Mouse (Mus musculus) heart, adult 9 months (tissue): Measurements from ENCODE around the gene Atxn2.
"Not testable (repeated sequence)": the region's sequence is repeated elsewhere in the genome, so short reads cannot be mapped to it uniquely, and the experiment has no call there.

Experiments used
- DNase-seq, 2 experiments: peaks; one replicate each; pipeline ENCODE4 v3.0.0; 2022; ENCODE audit warnings: low spot score in 2 of 2

Gene Atxn2

DNA sequence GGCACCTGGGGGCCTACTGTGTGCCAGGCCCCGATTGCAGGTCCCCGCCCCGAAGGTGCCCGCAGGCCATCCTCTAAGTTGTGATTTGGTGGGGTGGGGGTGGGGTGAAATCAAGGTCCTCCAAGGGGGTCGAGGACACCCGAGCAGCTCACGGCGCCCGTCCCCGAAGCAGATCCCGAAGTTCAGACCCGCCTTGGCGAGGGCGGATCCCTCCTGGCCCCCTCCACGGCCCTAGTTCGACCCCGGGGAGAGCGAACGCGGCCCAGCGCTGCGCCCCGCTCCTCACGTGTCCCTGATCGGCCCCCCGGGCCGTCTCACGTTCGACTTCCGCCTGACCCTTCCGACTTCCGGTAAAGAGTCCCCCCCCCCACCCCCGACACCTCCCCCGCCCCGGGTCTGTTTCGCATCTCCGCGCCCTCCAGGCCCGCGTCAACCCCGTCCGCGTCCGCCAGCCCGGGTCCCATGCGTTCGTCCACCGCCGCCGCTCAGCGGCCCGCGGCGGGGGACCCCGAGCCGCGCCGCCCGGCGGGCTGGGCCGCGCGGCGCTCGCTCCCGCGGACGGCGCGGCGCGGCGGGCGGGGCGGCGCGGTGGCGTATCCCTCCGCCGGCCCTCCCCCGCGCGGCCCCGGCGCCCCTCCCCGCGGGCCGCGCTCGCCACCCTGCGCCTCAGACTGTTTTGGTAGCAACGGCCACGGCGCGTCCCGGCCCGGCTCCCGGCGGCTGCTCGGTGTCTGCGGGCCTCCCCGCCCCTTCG lies at the start of gene Atxn2:
Atxn2 (plus strand) TSS at position 164 of the 754 bp plus-strand sequence.
- peak; percentile 88 to 95 for DNase-seq

DNA sequence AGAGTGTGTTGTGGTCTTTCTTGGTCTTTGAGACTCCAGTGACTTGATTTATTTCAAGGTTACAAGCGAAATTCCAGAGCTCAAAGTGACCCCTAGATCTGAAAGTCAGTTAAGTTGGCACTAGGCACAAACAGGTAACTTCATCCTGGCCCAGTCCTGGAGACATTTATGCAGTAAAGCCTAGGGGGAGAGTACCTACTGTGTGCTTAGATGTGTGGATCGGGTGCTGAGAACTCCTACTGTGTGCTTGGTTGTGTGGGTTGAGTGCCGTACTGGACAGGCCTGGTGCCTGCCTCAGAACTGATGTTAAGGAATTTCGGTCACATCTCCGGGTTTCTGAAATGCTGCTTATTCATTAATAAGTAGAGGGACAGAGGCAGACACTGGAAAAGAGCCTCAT lies 49.6 kb upstream of the Atxn2 start:
- no peak for DNase-seq

DNA sequence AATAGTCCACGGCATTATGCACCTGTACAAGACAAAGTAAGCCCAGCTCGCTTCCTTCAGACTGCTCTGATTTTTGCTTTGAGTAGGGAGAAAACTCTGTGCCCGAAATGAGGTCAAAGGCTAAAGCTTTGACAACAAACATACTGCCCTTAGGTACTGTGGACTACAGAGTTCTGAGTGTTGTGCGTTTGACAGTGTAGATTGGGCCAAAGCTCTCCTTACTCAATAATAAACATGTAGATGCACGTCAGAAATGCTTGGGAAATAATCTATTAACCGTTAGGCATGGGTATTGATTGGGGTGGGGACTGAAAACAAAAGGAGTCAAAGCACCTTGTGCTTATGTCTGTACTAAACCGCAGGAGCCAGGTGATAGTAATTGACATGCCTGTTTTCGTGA lies 47.7 kb upstream of the Atxn2 start:
- no peak for DNase-seq

DNA sequence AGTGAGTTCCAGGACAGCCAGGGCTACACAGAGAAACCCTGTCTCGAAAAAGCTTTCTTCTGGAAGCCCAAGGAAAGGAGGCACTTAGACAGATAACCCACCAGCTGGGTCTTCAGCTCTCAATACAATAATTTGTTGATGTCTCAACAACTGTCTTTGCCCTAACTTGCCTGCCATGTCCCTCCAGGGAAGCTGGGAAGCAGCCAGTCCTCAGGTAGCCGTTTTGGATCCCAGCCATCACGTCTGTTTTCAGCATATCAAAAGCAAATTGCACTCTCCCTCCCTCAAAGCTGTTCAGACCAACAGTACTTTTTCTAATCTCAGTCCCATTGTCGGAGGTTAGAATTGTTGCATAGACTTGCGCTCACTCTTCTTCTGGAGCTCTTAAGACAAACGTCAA lies 47.1 kb upstream of the Atxn2 start:
- no peak for DNase-seq

DNA sequence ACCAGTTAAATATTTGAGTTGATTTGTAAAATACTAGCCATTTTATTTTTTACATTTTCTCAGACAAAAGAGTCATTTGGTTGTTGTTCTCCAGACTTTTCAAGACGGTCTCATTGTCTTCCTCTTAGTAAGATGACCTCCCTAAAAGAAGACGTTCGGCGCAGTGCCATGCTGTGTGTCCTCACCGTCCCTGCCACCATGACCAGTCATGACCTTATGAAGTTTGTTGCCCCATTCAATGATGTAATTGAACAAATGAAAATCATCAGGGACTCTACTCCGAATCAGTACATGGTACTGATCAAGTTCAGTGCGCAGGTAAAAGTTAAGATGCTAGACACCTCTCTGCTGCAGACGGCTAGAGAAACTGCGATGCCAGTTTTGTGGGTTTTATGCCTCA lies 46.2 kb upstream of the Atxn2 start:
- no peak for DNase-seq

DNA sequence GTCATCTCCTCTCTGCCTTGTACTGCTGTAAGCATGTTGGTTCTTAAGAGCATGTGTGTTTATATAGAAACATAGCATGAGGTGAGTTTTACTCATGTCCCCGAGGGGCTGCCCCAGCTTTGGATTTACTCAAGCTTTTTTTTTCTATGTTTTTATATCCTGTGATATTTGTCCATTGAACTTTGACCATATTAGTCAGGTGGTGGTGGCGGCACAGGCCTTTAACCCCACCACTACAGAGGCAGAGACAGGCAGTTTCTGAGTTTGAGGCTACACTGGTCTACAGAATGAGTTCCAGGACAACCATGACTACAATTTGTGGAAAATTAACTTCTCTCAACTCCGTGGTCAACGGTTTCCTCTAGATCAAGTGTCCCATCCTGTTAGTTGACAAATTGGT lies 44.1 kb upstream of the Atxn2 start:
- no peak for DNase-seq

DNA sequence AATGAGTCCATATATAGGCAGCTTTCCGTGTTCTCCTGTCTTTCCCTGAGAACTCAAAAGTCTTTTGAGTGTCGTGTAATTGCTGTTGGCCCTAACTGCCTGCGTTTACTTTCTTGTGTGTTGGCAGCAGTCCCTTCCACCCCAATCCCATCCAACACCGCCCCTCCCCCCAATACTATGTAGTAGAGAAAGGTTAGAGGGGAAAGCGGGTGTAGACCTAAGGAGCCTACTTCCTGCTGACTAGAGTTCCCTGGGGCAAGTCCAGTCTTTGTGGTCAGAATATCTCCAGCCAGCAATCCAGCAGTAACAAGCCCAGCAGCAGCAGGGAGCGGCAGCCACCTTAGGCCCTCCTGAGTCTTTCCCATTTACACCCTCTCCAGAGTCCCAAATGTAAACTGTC lies 42.7 kb upstream of the Atxn2 start:
- DNase-seq: no peak

GRCm38 (mm10) chr5:121670412-121670811 lies 40.7 kb upstream of the Atxn2 start:
- DNase-seq: no peak

DNA sequence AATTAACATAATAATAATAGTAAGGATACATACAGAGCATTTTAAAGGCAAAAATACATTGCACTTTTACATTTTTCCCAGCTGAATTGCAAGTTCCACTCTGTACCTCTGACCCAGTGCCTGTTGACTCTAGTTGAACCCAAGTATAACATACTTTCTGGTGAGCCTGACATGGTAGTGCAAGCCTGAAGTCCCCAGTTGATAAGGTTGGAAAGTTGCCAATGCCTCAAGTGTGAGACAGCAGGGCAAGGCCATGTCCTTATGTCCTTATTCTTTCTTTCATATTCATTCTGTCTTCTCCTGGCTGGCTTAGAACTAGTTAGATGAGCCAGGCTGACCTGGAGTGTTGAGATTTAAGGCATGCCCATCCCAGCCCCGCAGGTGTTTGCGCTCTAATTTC lies 28.9 kb upstream of the Atxn2 start:
- DNase-seq: no peak

DNA sequence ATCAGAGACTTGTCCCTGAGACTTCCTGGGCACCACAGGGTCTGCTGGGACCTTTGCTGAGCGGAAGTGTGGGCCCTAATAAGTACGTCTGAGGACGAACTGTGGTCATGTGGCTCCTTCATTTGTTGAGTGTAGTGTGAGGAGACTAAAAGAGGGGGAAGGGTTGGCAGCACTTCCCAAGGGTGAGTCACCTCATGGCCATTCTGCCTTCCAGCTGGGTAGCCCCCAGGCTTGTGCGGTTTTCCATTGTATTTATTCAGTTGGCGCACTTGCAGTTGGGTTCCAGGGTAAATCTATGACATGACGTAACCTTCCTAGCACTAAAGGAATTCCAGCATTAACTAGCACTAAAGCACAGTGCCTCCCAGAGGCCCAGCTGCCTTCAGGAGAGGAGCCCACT lies 25.6 kb upstream of the Atxn2 start:
- DNase-seq: no peak

- no peak for DNase-seq
These were observed 24.8 kb upstream of the Atxn2 start for GRCm38 (mm10) chr5:121686113-121686898.

DNA sequence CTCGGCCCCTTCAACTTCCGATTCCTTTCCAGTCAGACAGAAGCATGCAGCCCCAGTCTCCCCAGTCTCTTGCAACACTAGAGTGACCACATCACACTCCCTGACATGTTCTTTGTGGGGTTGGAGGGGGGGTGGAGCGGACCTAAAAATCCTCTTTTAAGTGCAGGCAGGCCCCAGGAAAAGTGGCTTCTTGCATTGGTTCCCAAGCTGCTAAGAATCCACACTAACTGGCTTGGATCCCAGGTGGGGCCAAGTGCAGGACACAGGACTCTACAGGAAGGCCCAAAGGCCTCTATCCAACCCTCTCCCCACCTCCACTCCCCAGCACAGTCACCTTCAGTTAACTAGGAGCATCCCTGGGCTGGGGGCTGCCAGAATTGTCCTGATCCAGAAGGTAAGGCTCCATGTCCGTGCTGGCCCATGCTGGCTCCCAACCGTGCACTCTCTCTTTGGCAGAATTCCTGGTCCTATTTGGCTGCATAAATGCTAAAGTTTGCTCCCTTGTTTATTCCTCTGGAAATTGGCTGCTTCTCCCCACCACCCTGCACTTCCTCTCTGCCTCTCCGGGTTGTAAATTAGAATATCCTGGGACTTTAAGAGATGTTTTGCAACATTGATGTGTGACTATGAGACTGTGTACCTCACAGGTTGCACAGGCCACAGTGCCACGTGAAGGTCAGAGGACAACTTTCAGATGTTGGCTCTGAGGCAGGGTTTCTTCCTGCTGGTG lies 20.5 kb upstream of the Atxn2 start:
- peak; percentile 63 to 72 for DNase-seq

DNA sequence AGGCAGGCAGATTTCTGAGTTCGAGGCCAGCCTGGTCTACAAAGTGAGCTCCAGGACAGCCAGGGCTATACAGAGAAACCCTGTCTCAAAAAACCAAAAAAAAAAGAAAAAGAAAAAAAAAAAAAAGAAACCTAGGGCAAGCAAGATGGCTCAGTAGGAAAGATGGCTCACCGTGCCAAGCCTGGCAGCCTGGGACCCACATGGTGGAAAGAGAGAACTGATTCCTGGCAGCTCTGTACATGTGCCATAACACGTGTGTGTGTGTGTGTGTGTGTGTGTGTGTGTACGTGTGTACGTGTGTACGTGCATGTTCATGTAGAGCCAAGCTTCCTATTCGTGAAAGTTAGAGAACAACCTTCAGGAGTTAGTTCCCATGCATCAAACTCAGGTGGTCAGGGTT lies 19.7 kb upstream of the Atxn2 start:
- not testable (repeated sequence) for DNase-seq

GRCm38 (mm10) chr5:121692897-121693296 lies 18.2 kb upstream of the Atxn2 start:
- DNase-seq: no peak

DNA sequence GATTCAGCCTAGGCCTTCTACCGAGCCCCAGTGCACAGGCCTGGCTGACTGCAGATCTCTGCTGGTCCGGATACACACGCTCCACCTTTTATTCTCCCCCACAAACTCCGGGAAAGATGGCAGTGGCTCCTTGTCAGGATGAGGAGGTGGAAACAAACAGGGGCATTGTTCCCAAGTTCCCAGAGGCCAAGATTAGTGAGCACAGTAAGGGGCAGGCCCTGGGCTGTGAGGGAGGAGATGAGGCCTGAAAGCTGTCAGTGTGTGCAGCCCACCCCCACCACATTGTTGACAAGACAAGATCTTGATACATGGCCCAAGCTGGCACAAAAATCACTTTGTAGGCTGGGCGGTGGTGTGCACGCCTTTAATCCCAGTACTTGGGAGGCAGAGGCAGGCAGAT lies 14.4 kb upstream of the Atxn2 start:
- no peak for DNase-seq

DNA sequence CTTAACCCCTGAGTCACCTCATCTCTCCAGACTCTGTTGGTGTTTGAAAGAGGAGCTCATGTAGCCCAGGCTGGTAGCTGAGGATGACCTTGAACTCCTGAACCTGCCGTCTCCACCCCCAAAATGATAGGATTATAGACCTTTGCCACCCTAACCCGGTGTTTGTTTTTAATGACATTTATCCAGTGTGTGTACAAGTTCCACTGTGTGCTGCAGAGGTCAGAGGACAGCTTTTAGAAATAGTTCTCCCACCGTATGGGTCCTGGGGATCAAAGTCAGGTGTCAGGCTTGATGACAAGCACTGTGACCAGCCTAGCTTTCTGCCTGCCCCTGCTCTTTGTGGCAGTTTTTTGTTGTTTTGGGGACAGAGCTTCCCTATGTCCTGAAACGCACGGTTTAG lies 11.2 kb upstream of the Atxn2 start:
- DNase-seq: no peak

GRCm38 (mm10) chr5:121700496-121700895 lies 10.6 kb upstream of the Atxn2 start:
- DNase-seq: no peak

GRCm38 (mm10) chr5:121701111-121701769 lies 9.9 kb upstream of the Atxn2 start:
- no peak for DNase-seq

GRCm38 (mm10) chr5:121703341-121703740 lies 7.8 kb upstream of the Atxn2 start:
- DNase-seq: no peak

DNA sequence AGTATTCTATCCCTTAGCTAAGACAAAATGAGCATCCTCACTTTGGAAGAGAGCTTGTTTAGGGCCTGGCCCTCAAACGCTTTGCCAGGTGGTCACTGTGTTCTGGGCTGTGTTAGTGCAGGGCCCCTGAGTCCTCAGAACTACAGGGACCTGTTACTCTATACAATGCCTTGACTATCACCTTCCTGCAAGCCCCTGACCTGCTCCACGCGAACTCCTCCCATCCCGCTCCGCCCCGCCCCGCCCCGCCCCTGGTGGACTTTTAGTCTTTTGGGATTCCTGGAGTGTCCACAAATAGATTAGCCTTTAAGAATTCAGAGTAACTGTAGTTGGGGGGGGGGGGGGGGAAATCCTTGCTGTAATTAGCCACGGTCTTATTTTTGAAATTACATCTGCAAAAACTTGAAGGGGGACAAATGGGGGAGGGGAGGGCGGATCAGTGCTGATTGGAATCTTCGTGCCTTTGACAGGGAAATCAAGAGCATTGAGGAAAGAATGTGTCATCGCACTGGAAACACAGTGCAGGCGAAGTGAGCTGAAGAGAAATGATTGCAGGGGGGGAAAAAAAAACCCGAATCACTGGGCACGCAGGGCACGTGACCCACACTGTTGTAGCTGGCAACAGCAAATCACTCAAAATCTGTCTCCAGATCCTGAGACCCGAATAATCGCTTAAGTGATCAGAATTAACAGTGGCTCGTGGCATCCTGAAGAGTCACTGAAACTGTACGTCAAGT lies 6.5 kb upstream of the Atxn2 start:
- no peak for DNase-seq

DNA sequence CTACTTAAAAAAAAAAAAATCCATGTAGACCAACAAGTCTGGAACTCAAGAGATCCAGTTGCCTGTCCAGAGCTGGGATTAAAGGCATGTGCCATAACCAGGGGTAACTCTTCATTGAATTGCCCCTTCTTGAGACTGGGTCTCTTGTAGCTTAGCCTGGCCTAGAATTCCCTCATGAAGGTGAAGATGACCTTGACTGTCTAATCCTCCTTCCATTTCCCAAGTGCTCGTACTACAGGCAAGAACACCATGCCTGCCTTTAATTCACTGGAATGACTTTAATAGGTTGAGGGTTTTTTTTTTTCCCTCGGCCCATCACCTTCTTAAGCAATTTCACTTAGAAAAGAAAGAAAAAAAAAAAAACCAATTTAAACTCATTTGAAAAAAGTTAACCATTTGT lies 735 bp upstream of the Atxn2 start:
- no peak for DNase-seq

DNA sequence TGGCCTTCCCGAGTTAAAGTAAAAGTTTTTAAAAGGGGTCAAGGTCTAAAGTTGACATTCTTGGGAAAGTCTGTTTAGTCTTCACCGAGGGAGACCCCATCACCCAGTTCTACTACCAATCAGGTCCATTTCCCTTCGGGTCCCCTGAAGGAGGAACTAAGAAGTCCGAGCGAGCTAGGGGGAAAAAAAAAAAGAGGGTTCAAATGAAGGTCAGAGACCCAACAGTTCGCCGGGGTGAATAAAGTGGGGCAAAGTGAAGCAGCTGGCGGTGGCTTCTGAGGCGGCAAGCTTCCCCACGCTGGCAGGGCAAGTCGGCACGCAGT lies 325 bp upstream of the Atxn2 start:
- DNase-seq: no peak
